In genomic region chr7:25246759-25247137, GRCm38 (mm10) we compare ENCODE assay signal across 8 mouse cellular contexts. TPM values are rescaled to one million over a fixed set of nuclear protein-coding genes. Genes with fewer than 3 reads are reported as not detected.
DNase-seq lines count a peak whose midpoint lies in the region; ATAC-seq and TF ChIP-seq lines count a peak whose summit lies in the region.

No protein-coding gene starts in this region.

- WGBS in lung, adult 2 months, result 16% methylated on average over 4 of the region's 4 CpGs
- WGBS in limb, embryonic 10.5 days, result 83% methylated on average over 4 of the region's 4 CpGs
- 56% methylated on average over 4 of the region's 4 CpGs for WGBS in neural tube, embryonic 15.5 days

- no peaks in the 10 kb centered on the region for H3K9me3 ChIP-seq in limb, embryonic 10.5 days (replicated peaks)
- H3K9me3 ChIP-seq in neural tube, embryonic 15.5 days (replicated peaks), result no peaks in the 10 kb centered on the region

- no peak for DNase-seq in lung, adult 2 months
- DNase-seq in lung, postnatal 14 days, result no peak
- DNase-seq in limb, embryonic 10.5 days (ENCODE audit: low spot score), result no peak
- no peak for DNase-seq in yolk sac, embryonic 10.5 days (ENCODE audit: low spot score)
- DNase-seq in cerebellum, postnatal 4 days (ENCODE audit: low spot score in 2 of 2), result no peak
- no peak for DNase-seq in gastrocnemius, adult 18-20 months (ENCODE audit: low spot score)

- peak overlapping the region; percentile 96 for H3K4me2 ChIP-seq in neural tube, embryonic 15.5 days

- H3K27ac ChIP-seq in embryonic fibroblast, embryonic 13.5 days (ENCODE audit: insufficient read depth, low read length), result peak overlapping the region; percentile 43
- peak overlapping the region; percentile 97; the same call in 1 of the 2 replicates for H3K27ac ChIP-seq in limb, embryonic 10.5 days
- H3K27ac ChIP-seq in neural tube, embryonic 15.5 days (replicated peaks), result peak overlapping the region; percentile 90

- peak overlapping the region; percentile 23; the same call in 1 of the 2 replicates for H3K9ac ChIP-seq in neural tube, embryonic 15.5 days (replicated peaks)

- H3K27me3 ChIP-seq in limb, embryonic 10.5 days (ENCODE audit: low read depth, poor library complexity, severe bottlenecking), result no peaks in the 10 kb centered on the region
- H3K27me3 ChIP-seq in neural tube, embryonic 15.5 days (replicated peaks), result no peaks in the 10 kb centered on the region

- peak overlapping the region; percentile 25 for H3K4me3 ChIP-seq in lung, adult 2 months (replicated peaks; ENCODE audit: extremely low read depth, low read depth, low read length)
- peak overlapping the region; percentile 79 for H3K4me3 ChIP-seq in embryonic fibroblast, embryonic 13.5 days (ENCODE audit: insufficient read depth, low read length)
- peak overlapping the region; percentile 99 for H3K4me3 ChIP-seq in limb, embryonic 10.5 days
- peak overlapping the region; percentile 19 for H3K4me3 ChIP-seq in neural tube, embryonic 15.5 days (replicated peaks)

- peaks cover 19% of the 10 kb centered on the region for H3K4me1 ChIP-seq in lung, adult 2 months (ENCODE audit: control insufficient read depth, insufficient read depth, low read length)
- H3K4me1 ChIP-seq in embryonic fibroblast, embryonic 13.5 days (ENCODE audit: control insufficient read depth, insufficient read depth, low read length), result peaks cover 9% of the 10 kb centered on the region; the same call in 1 of the 2 replicates
- H3K4me1 ChIP-seq in limb, embryonic 10.5 days, result peaks cover 58% of the 10 kb centered on the region
- peaks cover 68% of the 10 kb centered on the region for H3K4me1 ChIP-seq in neural tube, embryonic 15.5 days

- TF ChIP-seq POLR2A in lung, adult 2 months (IDR thresholded peaks at IDR 0.05; ENCODE audit: borderline replicate concordance, extremely low read depth, low read depth, low read length), result no peak
- no peak for TF ChIP-seq POLR2A in embryonic fibroblast, embryonic 13.5 days (IDR thresholded peaks at IDR 0.05; ENCODE audit: low read depth, low read length)

- peaks cover 67% of the 10 kb centered on the region for H3K36me3 ChIP-seq in limb, embryonic 10.5 days
- H3K36me3 ChIP-seq in neural tube, embryonic 15.5 days, result no peaks in the 10 kb centered on the region

- TF ChIP-seq CTCF in lung, adult 2 months (IDR thresholded peaks at IDR 0.05; ENCODE audit: insufficient read depth, low read length), result no peak
- no peak for TF ChIP-seq CTCF in embryonic fibroblast, embryonic 13.5 days (IDR thresholded peaks at IDR 0.05; ENCODE audit: borderline replicate concordance, insufficient read depth, low read length)

- no peak for ATAC-seq in neural tube, embryonic 15.5 days (ENCODE audit: low FRiP score)

RNA-seq across cellular contexts. Expression of gene Erf, which starts 3.8 kb away (rescaled TPM):
- polyA plus RNA-seq in lung, adult 2 months (2012; rRNA removed), result 41.1 and 51.4 TPM in 2 replicates
- 64.5 and 70.9 TPM in 2 replicates for polyA plus RNA-seq in embryonic fibroblast, embryonic 13.5 days (2011; ENCODE audit: insufficient read length, low read depth, missing spikeins)
- 14.2 and 16.6 TPM in 2 replicates for polyA plus RNA-seq in limb, embryonic 10.5 days (2016; fragmentation: Nextera tagmentation; extraction: Ambion mirVana)
- polyA plus RNA-seq in neural tube, embryonic 15.5 days (2015; fragmentation: Nextera tagmentation; extraction: Ambion mirVana), result 3.7 and 6.5 TPM in 2 replicates
- total RNA-seq in gastrocnemius, adult 18-20 months (2021), result 1 to 10 TPM; 5.7 to 7.3 TPM

RNA-seq across cellular contexts. Expression of gene Gsk3a, which starts 9.1 kb away (rescaled TPM):
- 104 and 116 TPM in 2 replicates for polyA plus RNA-seq in lung, adult 2 months (2012; rRNA removed)
- polyA plus RNA-seq in embryonic fibroblast, embryonic 13.5 days (2011; ENCODE audit: insufficient read length, low read depth, missing spikeins), result 70.6 and 72.5 TPM in 2 replicates
- polyA plus RNA-seq in limb, embryonic 10.5 days (2016; fragmentation: Nextera tagmentation; extraction: Ambion mirVana), result 11.7 and 12.0 TPM in 2 replicates
- polyA plus RNA-seq in neural tube, embryonic 15.5 days (2015; fragmentation: Nextera tagmentation; extraction: Ambion mirVana), result 16.0 and 16.3 TPM in 2 replicates
- 10 to 100 TPM; 83.2 to 83.8 TPM for total RNA-seq in gastrocnemius, adult 18-20 months (2021)

RNA-seq across cellular contexts. Expression of gene Cic, which starts 20.8 kb away (rescaled TPM):
- polyA plus RNA-seq in lung, adult 2 months (2012; rRNA removed), result 96.1 and 107 TPM in 2 replicates
- 138 and 152 TPM in 2 replicates for polyA plus RNA-seq in embryonic fibroblast, embryonic 13.5 days (2011; ENCODE audit: insufficient read length, low read depth, missing spikeins)
- 21.4 and 25.2 TPM in 2 replicates for polyA plus RNA-seq in limb, embryonic 10.5 days (2016; fragmentation: Nextera tagmentation; extraction: Ambion mirVana)
- polyA plus RNA-seq in neural tube, embryonic 15.5 days (2015; fragmentation: Nextera tagmentation; extraction: Ambion mirVana), result 33.3 and 37.2 TPM in 2 replicates
- total RNA-seq in gastrocnemius, adult 18-20 months (2021), result 10 to 100 TPM; 34.8 to 38.3 TPM

RNA-seq across cellular contexts. Expression of gene Zfp526, which starts 25.5 kb away (rescaled TPM):
- 18.0 and 18.4 TPM in 2 replicates for polyA plus RNA-seq in lung, adult 2 months (2012; rRNA removed)
- polyA plus RNA-seq in embryonic fibroblast, embryonic 13.5 days (2011; ENCODE audit: insufficient read length, low read depth, missing spikeins), result 9.3 and 9.7 TPM in 2 replicates
- polyA plus RNA-seq in limb, embryonic 10.5 days (2016; fragmentation: Nextera tagmentation; extraction: Ambion mirVana), result 3.1 and 3.3 TPM in 2 replicates
- polyA plus RNA-seq in neural tube, embryonic 15.5 days (2015; fragmentation: Nextera tagmentation; extraction: Ambion mirVana), result 1.7 and 2.3 TPM in 2 replicates
- 1 to 10 TPM; 4.7 to 5.3 TPM for total RNA-seq in gastrocnemius, adult 18-20 months (2021)

RNA-seq across cellular contexts. Expression of gene Dedd2, which starts 26.3 kb away (rescaled TPM):
- polyA plus RNA-seq in lung, adult 2 months (2012; rRNA removed), result 37.6 and 42.4 TPM in 2 replicates
- 2.3 and 2.5 TPM in 2 replicates for polyA plus RNA-seq in embryonic fibroblast, embryonic 13.5 days (2011; ENCODE audit: insufficient read length, low read depth, missing spikeins)
- polyA plus RNA-seq in limb, embryonic 10.5 days (2016; fragmentation: Nextera tagmentation; extraction: Ambion mirVana), result 10.5 and 11.5 TPM in 2 replicates
- polyA plus RNA-seq in neural tube, embryonic 15.5 days (2015; fragmentation: Nextera tagmentation; extraction: Ambion mirVana), result 16.7 and 17.7 TPM in 2 replicates
- 1 to 10 TPM; 8.3 to 8.4 TPM for total RNA-seq in gastrocnemius, adult 18-20 months (2021)

Comparison
In these comparisons a context has a peak if more than half of its experiments do, and no peak if none do; other contexts are left out.
1. H3K4me3 ChIP-seq: peak in every context shown above with its lines; median percentile 99 in limb, embryonic 10.5 days; 79 in embryonic fibroblast, embryonic 13.5 days; 25 in lung, adult 2 months; 19 in neural tube, embryonic 15.5 days.
2. H3K27ac ChIP-seq: peak in every context shown above with its lines; median percentile 97 in limb, embryonic 10.5 days; 90 in neural tube, embryonic 15.5 days; 43 in embryonic fibroblast, embryonic 13.5 days.